Mouse (Mus musculus): Measurements from ENCODE around the gene Ephb1.

The Ephb1 gene

GRCm38 (mm10) chr9:101994086-101994485, 360.4 kb downstream of the Ephb1 start:
- DNase-seq (ENCODE audit: low read depth, low spot score): no peak

- no peak for DNase-seq (ENCODE audit: low read depth, low spot score)
Measured at GRCm38 (mm10) chr9:101990836-101991235, 363.7 kb downstream of the Ephb1 start.

- no peak for DNase-seq (ENCODE audit: low read depth, low spot score)
Measured at GRCm38 (mm10) chr9:101990032-101990431, 364.5 kb downstream of the Ephb1 start.

GRCm38 (mm10) chr9:101986910-101987309, 367.6 kb downstream of the Ephb1 start:
- DNase-seq (ENCODE audit: low read depth, low spot score): no peak

GRCm38 (mm10) chr9:101982378-101982777, 372.1 kb downstream of the Ephb1 start:
- no peak for DNase-seq (ENCODE audit: low read depth, low spot score)

- no peak for DNase-seq (ENCODE audit: low read depth, low spot score)
Measured at GRCm38 (mm10) chr9:101981161-101981560, 373.3 kb downstream of the Ephb1 start.

GRCm38 (mm10) chr9:101976884-101977465, 377.5 kb downstream of the Ephb1 start:
- DNase-seq (ENCODE audit: low read depth, low spot score): no peak

- no peak for DNase-seq (ENCODE audit: low read depth, low spot score)
Measured at GRCm38 (mm10) chr9:101972314-101972713, 382.2 kb downstream of the Ephb1 start.

- no peak for DNase-seq (ENCODE audit: low read depth, low spot score)
Measured at GRCm38 (mm10) chr9:101971806-101972205, 382.7 kb downstream of the Ephb1 start.

- no peak for DNase-seq (ENCODE audit: low read depth, low spot score)
Measured at GRCm38 (mm10) chr9:101956228-101956627, 398.3 kb downstream of the Ephb1 start.

- DNase-seq (ENCODE audit: low read depth, low spot score): no peak
Measured at GRCm38 (mm10) chr9:101954529-101954928, 400.0 kb downstream of the Ephb1 start.

GRCm38 (mm10) chr9:101950101-101950500, 404.4 kb downstream of the Ephb1 start:
- DNase-seq (ENCODE audit: low read depth, low spot score): no peak

GRCm38 (mm10) chr9:101945814-101946213, 408.7 kb downstream of the Ephb1 start:
- no peak for DNase-seq (ENCODE audit: low read depth, low spot score)

- DNase-seq (ENCODE audit: low read depth, low spot score): no peak
Measured at GRCm38 (mm10) chr9:101945326-101945725, 409.2 kb downstream of the Ephb1 start.

- no peak for DNase-seq (ENCODE audit: low read depth, low spot score)
Measured at GRCm38 (mm10) chr9:101942058-101942669, 412.3 kb downstream of the Ephb1 start.

GRCm38 (mm10) chr9:101940182-101940581, 414.3 kb downstream of the Ephb1 start:
- DNase-seq (ENCODE audit: low read depth, low spot score): no peak

GRCm38 (mm10) chr9:101939006-101939405, 415.5 kb downstream of the Ephb1 start:
- DNase-seq (ENCODE audit: low read depth, low spot score): no peak

GRCm38 (mm10) chr9:101938066-101938465, 416.4 kb downstream of the Ephb1 start:
- no peak for DNase-seq (ENCODE audit: low read depth, low spot score)

GRCm38 (mm10) chr9:101934887-101935286, 419.6 kb downstream of the Ephb1 start:
- DNase-seq (ENCODE audit: low read depth, low spot score): no peak

GRCm38 (mm10) chr9:101933946-101934573, 420.4 kb downstream of the Ephb1 start:
- no peak for DNase-seq (ENCODE audit: low read depth, low spot score)

GRCm38 (mm10) chr9:101924829-101925228, 429.7 kb downstream of the Ephb1 start:
- no peak for DNase-seq (ENCODE audit: low read depth, low spot score)

GRCm38 (mm10) chr9:101922846-101923245, 431.6 kb downstream of the Ephb1 start:
- no peak for DNase-seq (ENCODE audit: low read depth, low spot score)

GRCm38 (mm10) chr9:101919324-101919723, 435.2 kb downstream of the Ephb1 start:
- DNase-seq (ENCODE audit: low read depth, low spot score): no peak

All from 3T3-L1 (cell line).